Mouse (Mus musculus) megakaryocyte, embryonic 14.5 days (primary cell): ENCODE data around the gene Cdadc1.

Experiments
- FLI1 ChIP-seq: IDR thresholded peaks from 2 replicates; pipeline ENCODE4 v1.6.1; 2012; ENCODE audit warnings: low read length, inconsistent platforms, mixed read lengths
- GATA1 ChIP-seq: IDR thresholded peaks from 3 replicates; pipeline ENCODE4 v1.6.1; 2012; ENCODE audit warnings: mixed read lengths, low read length, inconsistent platforms, borderline replicate concordance

GRCm38 (mm10) chr14:59513922-59514444, 83.8 kb downstream of the Cdadc1 start:
- TF ChIP-seq GATA1 (no peak), FLI1 (no peak)
